Mouse (Mus musculus) ES-E14 (cell line): ENCODE measurements around the gene Ahctf1.

Source experiments
- CHD2 ChIP-seq: IDR thresholded peaks from 2 replicates; pipeline ENCODE4 v1.6.1; 2014; ENCODE audit warnings: mild to moderate bottlenecking, low read depth, low read length, inconsistent platforms
- MAFK ChIP-seq: IDR thresholded peaks from 2 replicates; pipeline ENCODE4 v1.6.1; 2014; ENCODE audit warnings: mild to moderate bottlenecking, low read depth, low read length, inconsistent platforms; ENCODE audit not compliant: insufficient read depth
- ZNF384 ChIP-seq: IDR thresholded peaks from 2 replicates; pipeline ENCODE4 v1.6.1; 2012; ENCODE audit warnings: low read depth, low read length, inconsistent platforms

GRCm38 (mm10) chr1:179787281-179787680, 16.2 kb downstream of the Ahctf1 start:
- TF ChIP-seq ZNF384 (no peak), CHD2 (no peak), MAFK (no peak)
